Mouse (Mus musculus) bone marrow, adult 2 months (tissue): Measurements from ENCODE around the gene Zbtb2.

ENCODE experiments used
- CTCF ChIP-seq: fragments of 200-500 bp; IDR thresholded peaks from 2 replicates; pipeline ENCODE4 v1.5.1; 2011; ENCODE audit warnings: low read length, control low read depth; ENCODE audit not compliant: control insufficient read depth, insufficient read depth
- POLR2A ChIP-seq: fragments of 200-500 bp; IDR thresholded peaks from 2 replicates; pipeline ENCODE4 v1.6.1; 2011; ENCODE audit warnings: low read depth, mild to moderate bottlenecking, control low read depth, low read length, borderline replicate concordance; ENCODE audit not compliant: control insufficient read depth

GRCm38 (mm10) chr10:4333319-4333718 is 54.6 kb downstream of the Zbtb2 start:
- TF ChIP-seq POLR2A (no peak), CTCF (peak; percentile 65)
